Mouse (Mus musculus): ENCODE measurements at regions not wholly inside any gene's neighbourhood (a gene's known extent, or its start where the extent isn't known, plus 50 kb on each side); places are given as distances from the start of the nearest gene placed in this dataset.
"Not testable (repeated sequence)": the region's sequence is repeated elsewhere in the genome, so short reads cannot be mapped to it uniquely, and the experiment has no call there.

DNA sequence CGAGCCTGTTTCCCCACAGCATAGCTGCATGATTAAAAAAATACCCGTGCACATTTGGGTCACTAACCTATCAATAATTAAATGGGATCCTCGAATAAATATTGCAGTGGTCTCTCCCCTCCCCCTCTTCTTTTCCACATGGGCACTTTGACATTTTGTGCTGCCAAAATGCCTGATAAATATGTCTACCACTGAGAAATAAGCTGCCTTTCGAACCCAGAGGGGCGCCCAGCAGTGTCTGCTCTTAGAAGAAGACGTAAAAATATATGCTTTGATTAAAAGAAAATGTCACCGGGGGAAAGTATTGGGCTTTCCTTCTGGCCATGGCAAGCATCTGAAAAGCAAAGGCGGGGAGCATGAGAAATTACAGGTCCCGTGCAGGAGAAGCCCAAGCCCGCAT, 152.6 kb upstream of the Frmd4a start:
- H3K27ac ChIP-seq: no peak overlapping the region
- H3K9ac ChIP-seq: no peak overlapping the region
- H3K4me2 ChIP-seq (replicated peaks): no peak overlapping the region
- WGBS: 64% methylated on average over 10 of the region's 10 CpGs
- H3K4me3 ChIP-seq: no peak overlapping the region
- no peaks in the 10 kb centered on the region for H3K9me3 ChIP-seq
- ATAC-seq (ENCODE audit: low FRiP score, low read depth): no peak
- H3K36me3 ChIP-seq: no peaks in the 10 kb centered on the region
- no peaks in the 10 kb centered on the region for H3K27me3 ChIP-seq
- H3K4me1 ChIP-seq: no peaks in the 10 kb centered on the region

DNA sequence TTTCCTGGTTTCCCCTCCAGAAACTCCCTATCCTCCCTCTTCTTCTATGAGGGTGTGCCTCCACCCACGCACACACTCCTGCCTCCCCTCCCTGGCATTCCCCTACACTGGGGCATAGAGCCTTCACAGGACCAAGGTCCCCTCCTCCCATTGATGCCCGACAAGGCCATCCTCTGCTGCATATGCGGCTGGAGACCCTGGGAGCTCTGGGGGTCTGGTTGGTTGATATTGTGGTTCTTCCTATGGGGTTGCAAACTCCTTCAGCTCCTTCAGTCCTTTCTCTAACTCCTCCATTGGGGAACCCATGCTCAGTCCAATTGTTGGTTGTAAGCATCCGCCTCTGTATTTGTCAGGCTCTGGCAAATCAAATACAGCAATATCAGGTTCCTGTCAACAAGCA, 150.8 kb upstream of the Frmd4a start:
- not testable (repeated sequence) for H3K27ac ChIP-seq; H3K27me3 ChIP-seq; H3K4me3 ChIP-seq; H3K4me1 ChIP-seq; H3K36me3 ChIP-seq; H3K9me3 ChIP-seq; H3K9ac ChIP-seq; H3K4me2 ChIP-seq (replicated peaks); ATAC-seq (ENCODE audit: low FRiP score, low read depth)
- WGBS: 86% methylated on average over 4 of the region's 4 CpGs

DNA sequence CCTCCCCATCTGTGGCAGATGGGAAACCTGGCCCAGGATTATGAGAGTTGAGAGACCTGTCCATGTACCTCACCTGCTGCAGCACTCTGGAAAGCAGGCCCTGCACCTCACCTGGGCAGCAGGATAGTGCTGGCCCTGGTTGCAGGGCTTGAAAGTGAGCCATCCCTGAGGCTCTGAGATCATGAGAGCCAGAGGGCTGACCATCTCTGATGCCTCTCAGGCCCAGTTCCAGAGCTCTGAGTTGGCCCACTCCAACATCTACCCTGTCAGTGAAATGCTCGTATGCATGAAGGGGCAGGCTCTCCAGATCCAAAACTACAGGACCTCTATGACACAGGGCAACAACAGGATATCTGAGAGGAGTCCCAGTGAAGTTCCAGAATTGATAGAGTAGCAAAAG, 147.8 kb upstream of the Frmd4a start:
- Histone ChIP-seq H3K4me3 (no peak overlapping the region), H3K9ac (no peak overlapping the region)

DNA sequence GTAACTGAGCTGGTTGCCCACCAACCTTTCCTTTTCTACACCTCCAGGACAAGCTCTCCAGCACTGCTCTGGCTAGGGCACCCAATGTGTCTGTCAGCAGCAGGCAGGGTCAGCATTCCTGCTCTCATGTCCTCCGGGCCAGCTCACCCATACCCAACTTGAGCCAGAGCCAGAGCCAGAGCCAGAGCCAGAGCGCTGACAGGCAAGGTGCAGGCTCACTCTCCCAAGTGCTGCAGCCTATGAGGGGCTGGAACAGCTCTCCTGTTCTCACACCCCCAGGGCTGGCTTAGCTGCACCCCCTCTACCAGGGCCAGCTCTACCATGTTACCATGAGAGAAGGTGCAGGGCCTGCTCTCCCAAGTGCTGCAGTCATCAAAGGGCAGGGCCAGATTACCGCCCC, 145.8 kb upstream of the Frmd4a start:
- Histone ChIP-seq H3K27me3 (no peaks in the 10 kb centered on the region), H3K4me1 (no peaks in the 10 kb centered on the region), H3K9ac (no peak overlapping the region), H3K4me2 (replicated peaks) (no peak overlapping the region), H3K4me3 (no peak overlapping the region), H3K36me3 (no peaks in the 10 kb centered on the region), H3K9me3 (no peaks in the 10 kb centered on the region), H3K27ac (no peak overlapping the region)
- 85% methylated on average over 3 of the region's 3 CpGs for WGBS
- no peak for ATAC-seq (ENCODE audit: low FRiP score, low read depth)

More for the DNA sequence above, 147.8 kb upstream of the Frmd4a start:
- 73% methylated on average over 1 of the region's 1 CpGs for WGBS
- Histone ChIP-seq H3K36me3 (no peaks in the 10 kb centered on the region), H3K27ac (no peak overlapping the region), H3K4me2 (replicated peaks) (no peak overlapping the region), H3K4me1 (no peaks in the 10 kb centered on the region), H3K9me3 (no peaks in the 10 kb centered on the region), H3K27me3 (no peaks in the 10 kb centered on the region)
- no peak for ATAC-seq (ENCODE audit: low FRiP score, low read depth)

DNA sequence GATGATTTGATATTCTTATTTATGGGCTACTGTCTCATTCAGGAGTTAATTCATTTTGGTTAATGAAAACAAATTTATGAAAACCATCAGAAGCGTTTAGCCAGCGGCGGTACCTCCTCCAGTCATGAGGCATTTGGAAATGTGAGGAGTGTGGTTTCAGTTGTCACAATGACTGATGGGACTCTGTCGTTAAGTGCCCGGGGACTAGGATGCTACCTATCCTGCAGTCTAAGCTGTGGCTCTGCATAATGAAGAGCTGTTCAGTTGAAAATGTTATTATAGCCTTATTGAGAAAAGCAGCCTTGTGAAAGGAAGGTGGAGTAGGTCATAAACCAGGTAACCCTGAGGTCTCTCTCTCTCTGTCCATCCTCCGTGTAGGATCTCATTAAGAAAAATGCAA, 130.5 kb upstream of the Frmd4a start:
- no peaks in the 10 kb centered on the region for H3K27me3 ChIP-seq
- H3K9ac ChIP-seq: no peak overlapping the region
- no peak overlapping the region for H3K4me3 ChIP-seq
- ATAC-seq (ENCODE audit: low FRiP score, low read depth): no peak
- H3K4me2 ChIP-seq (replicated peaks): no peak overlapping the region
- no peaks in the 10 kb centered on the region for H3K9me3 ChIP-seq
- 56% methylated on average over 6 of the region's 6 CpGs for WGBS
- no peak overlapping the region for H3K27ac ChIP-seq
- no peaks in the 10 kb centered on the region for H3K4me1 ChIP-seq
- H3K36me3 ChIP-seq: no peaks in the 10 kb centered on the region

DNA sequence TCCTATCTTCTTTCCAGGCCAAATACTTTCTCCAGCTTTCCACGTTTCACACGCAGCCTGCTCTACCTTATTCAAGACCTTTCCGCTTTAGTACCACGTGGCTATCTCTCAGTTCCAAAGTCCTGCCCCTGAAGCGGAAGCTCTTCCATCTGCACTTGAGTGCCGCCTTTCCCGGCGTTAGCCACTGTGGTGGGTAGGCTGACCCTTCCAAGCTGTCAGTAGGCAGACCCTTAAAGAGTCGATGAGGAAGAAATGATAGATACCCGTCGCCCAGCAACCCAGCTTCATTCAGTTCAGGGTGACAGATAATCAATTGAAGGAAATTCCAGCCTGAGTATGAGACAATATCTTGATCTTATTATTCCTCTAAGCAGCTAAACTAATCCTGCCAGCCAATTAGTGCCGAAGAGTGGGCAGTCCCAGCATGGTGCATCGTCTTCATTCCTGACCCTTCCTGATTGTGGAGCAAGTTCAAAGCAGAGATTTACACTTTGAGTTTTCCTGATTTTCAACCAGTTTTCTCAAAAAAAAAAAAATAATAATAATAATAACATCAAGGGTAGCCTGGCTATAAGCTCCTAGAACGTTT, 129.6 kb upstream of the Frmd4a start:
- WGBS: 75% methylated on average over 14 of the region's 14 CpGs
- Histone ChIP-seq H3K27ac (no peak overlapping the region), H3K4me1 (no peaks in the 10 kb centered on the region), H3K9ac (no peak overlapping the region), H3K27me3 (no peaks in the 10 kb centered on the region), H3K9me3 (no peaks in the 10 kb centered on the region), H3K36me3 (no peaks in the 10 kb centered on the region), H3K4me3 (no peak overlapping the region), H3K4me2 (replicated peaks) (no peak overlapping the region)
- ATAC-seq (ENCODE audit: low FRiP score, low read depth): no peak

DNA sequence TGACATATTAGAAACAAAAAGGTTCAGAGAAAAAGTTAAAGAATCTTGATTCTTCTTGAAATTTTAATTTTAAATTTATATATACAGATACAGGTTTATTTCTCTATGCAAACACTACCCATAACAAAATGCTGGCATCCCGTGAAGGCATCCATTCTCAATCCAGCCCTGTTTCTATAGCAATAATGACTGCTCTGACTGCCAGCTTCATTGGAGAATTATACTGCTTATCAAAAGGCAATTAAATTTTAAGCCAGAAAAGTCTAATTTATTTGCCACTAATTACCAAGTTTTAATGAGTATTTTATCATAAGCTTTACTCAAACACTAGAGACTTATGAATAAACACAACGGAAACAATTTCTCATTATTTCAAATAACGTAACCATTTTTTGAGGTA, 128.1 kb upstream of the Frmd4a start:
- Histone ChIP-seq H3K9ac (no peak overlapping the region), H3K4me1 (no peaks in the 10 kb centered on the region), H3K4me2 (replicated peaks) (no peak overlapping the region), H3K27ac (no peak overlapping the region), H3K4me3 (no peak overlapping the region), H3K9me3 (no peaks in the 10 kb centered on the region), H3K36me3 (no peaks in the 10 kb centered on the region), H3K27me3 (no peaks in the 10 kb centered on the region)
- ATAC-seq (ENCODE audit: low FRiP score, low read depth): no peak
- WGBS: 84% methylated on average over 3 of the region's 3 CpGs

DNA sequence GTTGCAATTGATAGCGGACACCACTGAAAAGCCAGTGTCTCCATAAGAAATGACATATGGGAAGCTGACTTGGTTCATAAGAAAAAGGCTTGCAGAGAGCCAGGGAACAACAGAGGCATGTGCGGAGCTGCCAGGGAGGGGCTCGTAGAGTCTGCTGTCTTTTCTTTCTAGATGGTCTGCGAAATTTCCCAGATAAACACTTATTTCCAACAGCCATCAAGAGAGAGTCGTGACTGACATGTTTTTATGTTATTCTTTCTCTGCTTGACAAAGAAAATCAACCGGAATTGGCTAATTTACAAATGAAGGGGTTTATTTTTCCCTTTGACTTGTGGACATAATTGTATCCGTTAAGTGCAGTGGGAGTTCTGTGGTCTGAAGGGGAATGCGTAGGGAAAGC, 127.1 kb upstream of the Frmd4a start:
- no peak overlapping the region for H3K4me3 ChIP-seq
- no peak for ATAC-seq (ENCODE audit: low FRiP score, low read depth)
- H3K4me2 ChIP-seq (replicated peaks): no peak overlapping the region
- H3K9me3 ChIP-seq: no peaks in the 10 kb centered on the region
- no peaks in the 10 kb centered on the region for H3K36me3 ChIP-seq
- H3K27ac ChIP-seq: no peak overlapping the region
- H3K27me3 ChIP-seq: no peaks in the 10 kb centered on the region
- no peaks in the 10 kb centered on the region for H3K4me1 ChIP-seq
- H3K9ac ChIP-seq: no peak overlapping the region
- 65% methylated on average over 8 of the region's 8 CpGs for WGBS

DNA sequence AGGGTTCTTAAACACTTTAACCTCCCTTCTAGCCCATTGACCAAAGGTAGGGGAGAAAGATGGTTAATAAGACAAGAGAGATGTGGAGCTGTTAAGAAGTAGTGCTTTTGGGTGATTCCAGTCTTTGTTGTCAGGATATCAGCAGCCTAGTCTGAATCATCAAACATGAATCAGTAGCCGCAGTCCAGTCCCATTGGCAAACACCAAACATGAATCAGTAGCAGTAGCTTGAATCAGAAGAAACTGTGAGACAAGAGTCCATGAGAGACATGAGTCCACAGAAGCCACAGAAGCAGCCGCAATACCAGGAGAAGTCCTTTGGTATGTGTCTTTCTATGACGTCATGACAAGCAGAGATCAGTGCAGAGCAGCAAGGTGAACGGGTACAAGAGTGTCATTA, 110.5 kb upstream of the Frmd4a start:
- no peaks in the 10 kb centered on the region for H3K9me3 ChIP-seq
- no peaks in the 10 kb centered on the region for H3K27me3 ChIP-seq
- no peak overlapping the region for H3K27ac ChIP-seq
- H3K4me2 ChIP-seq (replicated peaks): no peak overlapping the region
- H3K36me3 ChIP-seq: no peaks in the 10 kb centered on the region
- no peak overlapping the region for H3K9ac ChIP-seq
- no peak overlapping the region for H3K4me3 ChIP-seq
- H3K4me1 ChIP-seq: no peaks in the 10 kb centered on the region
- 86% methylated on average over 4 of the region's 4 CpGs for WGBS
- ATAC-seq (ENCODE audit: low FRiP score, low read depth): no peak

DNA sequence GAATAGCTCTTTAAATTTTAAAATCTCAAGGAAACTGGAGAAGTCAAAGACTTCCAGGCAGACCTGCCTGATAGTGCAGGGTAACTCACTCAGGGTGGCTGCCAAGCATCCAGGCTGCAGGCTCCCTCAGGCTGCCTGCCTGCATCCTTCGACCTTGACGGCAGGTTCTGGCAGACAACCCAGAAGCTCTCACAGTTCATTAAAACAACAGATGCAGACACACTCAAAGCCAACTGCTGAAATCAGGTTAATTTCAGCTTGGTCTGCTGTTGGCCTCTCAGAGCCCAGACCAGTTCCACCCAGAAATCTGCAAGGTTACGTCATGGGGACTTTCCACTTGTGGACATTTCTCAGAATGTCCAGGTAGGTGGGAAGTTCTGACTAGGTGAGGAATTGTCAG, 109.3 kb upstream of the Frmd4a start:
- no peak for ATAC-seq (ENCODE audit: low FRiP score, low read depth)
- Histone ChIP-seq H3K4me2 (replicated peaks) (no peak overlapping the region), H3K4me3 (no peak overlapping the region), H3K36me3 (no peaks in the 10 kb centered on the region), H3K27ac (no peak overlapping the region), H3K27me3 (no peaks in the 10 kb centered on the region), H3K9me3 (no peaks in the 10 kb centered on the region), H3K9ac (no peak overlapping the region), H3K4me1 (no peaks in the 10 kb centered on the region)
- 44% methylated on average over 3 of the region's 3 CpGs for WGBS

DNA sequence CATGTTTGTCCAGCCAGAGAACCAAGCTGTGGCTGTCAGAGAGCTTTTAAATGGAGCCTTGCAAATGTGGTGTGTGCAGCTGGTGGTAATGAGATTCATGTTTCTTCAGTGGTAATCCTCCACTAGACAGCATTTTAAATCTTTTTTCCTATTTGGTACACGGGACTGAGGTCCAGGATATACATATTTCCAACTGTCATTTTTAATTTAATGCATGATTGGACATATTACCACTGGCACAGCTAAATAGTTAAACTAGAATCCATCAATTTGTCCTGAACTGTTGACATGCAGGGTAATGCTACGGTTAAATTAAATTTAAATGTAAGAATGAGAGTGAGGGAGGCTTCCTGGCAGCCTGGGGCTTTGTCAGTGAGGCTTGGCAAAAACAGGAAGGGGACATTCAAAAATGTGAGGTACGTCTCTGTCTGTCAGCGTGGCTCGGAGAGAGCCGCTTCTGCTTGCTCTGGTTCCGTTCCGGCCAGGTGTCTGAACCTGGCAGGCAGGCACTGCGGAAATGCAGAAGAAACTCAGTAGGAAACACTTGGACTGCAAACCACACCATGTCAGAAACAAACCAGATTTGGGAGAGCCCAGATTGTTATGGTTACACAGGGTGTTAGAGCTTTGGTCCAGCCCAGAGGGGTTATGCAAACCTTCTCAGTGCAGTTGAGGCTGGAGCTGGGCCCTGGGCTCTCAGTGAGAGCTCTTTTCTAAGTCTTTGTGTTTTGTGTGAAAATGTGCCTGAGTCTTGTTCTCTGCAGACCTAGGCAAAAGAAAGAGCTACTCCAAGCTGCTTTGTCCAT, 107.2 kb upstream of the Frmd4a start:
- Histone ChIP-seq H3K9ac (no peak overlapping the region), H3K27ac (no peak overlapping the region), H3K27me3 (no peaks in the 10 kb centered on the region), H3K36me3 (no peaks in the 10 kb centered on the region), H3K4me2 (replicated peaks) (no peak overlapping the region), H3K4me1 (no peaks in the 10 kb centered on the region), H3K4me3 (no peak overlapping the region), H3K9me3 (no peaks in the 10 kb centered on the region)
- no peak for ATAC-seq (ENCODE audit: low FRiP score, low read depth)
- WGBS: 70% methylated on average over 9 of the region's 9 CpGs

DNA sequence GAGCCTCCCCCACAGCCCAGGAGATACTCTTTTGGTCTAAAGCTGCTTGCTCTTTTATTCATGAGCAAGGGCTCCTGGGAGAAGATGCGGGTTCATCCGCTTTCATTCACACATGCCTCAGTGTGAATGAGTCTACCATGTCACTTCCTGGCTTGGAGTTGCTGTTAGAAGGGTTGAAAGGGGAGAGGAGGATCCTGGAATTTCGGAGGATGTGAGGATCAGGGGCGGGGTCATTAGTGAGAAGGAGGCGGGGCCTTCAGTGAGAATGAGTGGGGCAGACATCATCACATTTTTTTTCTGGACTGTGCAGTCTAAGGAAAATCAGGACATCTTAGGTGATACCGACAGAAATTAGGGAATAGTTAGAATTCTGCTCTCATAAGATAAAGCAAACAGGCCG, 102.4 kb upstream of the Frmd4a start:
- no peaks in the 10 kb centered on the region for H3K36me3 ChIP-seq
- no peaks in the 10 kb centered on the region for H3K9me3 ChIP-seq
- no peak overlapping the region for H3K27ac ChIP-seq
- H3K9ac ChIP-seq: no peak overlapping the region
- WGBS: 84% methylated on average over 7 of the region's 7 CpGs
- no peaks in the 10 kb centered on the region for H3K27me3 ChIP-seq
- H3K4me3 ChIP-seq: no peak overlapping the region
- ATAC-seq (ENCODE audit: low FRiP score, low read depth): no peak
- no peaks in the 10 kb centered on the region for H3K4me1 ChIP-seq
- no peak overlapping the region for H3K4me2 ChIP-seq (replicated peaks)

DNA sequence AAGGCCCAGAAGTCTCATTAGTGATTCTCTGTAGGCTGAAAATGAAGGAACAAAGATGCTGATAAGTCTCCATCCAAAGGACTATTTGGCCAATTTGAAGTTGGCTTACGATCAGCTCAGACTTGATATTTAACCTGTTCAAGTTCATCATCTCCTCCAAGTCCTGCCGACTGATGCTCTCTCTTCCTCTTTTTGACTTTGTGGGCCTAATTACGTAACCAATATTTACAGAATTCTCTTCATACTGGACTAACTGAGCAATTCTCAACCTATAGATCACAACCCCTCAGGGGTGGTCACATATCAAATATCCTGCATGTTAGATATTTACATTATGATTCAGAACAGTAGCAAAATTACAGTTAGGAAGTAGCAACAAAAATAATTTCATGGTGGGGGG, 101.2 kb upstream of the Frmd4a start:
- H3K4me3 ChIP-seq: no peak overlapping the region
- H3K9ac ChIP-seq: no peak overlapping the region
- WGBS: 89% methylated on average over 3 of the region's 3 CpGs
- no peak overlapping the region for H3K27ac ChIP-seq
- no peaks in the 10 kb centered on the region for H3K27me3 ChIP-seq
- H3K36me3 ChIP-seq: no peaks in the 10 kb centered on the region
- no peaks in the 10 kb centered on the region for H3K4me1 ChIP-seq
- ATAC-seq (ENCODE audit: low FRiP score, low read depth): no peak
- no peak overlapping the region for H3K4me2 ChIP-seq (replicated peaks)
- no peaks in the 10 kb centered on the region for H3K9me3 ChIP-seq
